Mouse (Mus musculus): ENCODE results near the gene Cacna2d1. TPM values are rescaled to one million over a fixed set of nuclear protein-coding genes. Genes with fewer than 3 reads are reported as not detected.

Gene Cacna2d1
- 13.2 TPM for polyA plus RNA-seq (2014; fragmentation: Illumina TruSeq; extraction: RNeasy Lipid Tissue Mini Kit (QIAGEN cat#74804); ENCODE audit: low read depth, low replicate concordance)

GRCm38 (mm10) chr5:15934376-15935233 is at the start of gene Cacna2d1:
Gene Cacna2d1 (plus strand): TSS chr5:15934691.

Other genes with a start within 250 kb of the Cacna2d1 start
- gene Speer4c, start 220.4 kb upstream of the Cacna2d1 start, polyA plus RNA-seq (2014; fragmentation: Illumina TruSeq; extraction: RNeasy Lipid Tissue Mini Kit (QIAGEN cat#74804); ENCODE audit: low read depth, low replicate concordance): 0.32 TPM